Mouse (Mus musculus) MEL (cell line): ENCODE measurements around the gene Brpf3.

ENCODE experiments used
- CHD1 ChIP-seq: IDR thresholded peaks from 2 replicates; pipeline ENCODE4 v1.6.1; 2012; ENCODE audit warnings: low read depth, mild to moderate bottlenecking, inconsistent platforms, low read length, improper control_type of control experiment
- CTCF ChIP-seq, 3 experiments: IDR thresholded peaks in 2 of 3; conservative IDR thresholded peaks in 1 of 3; 2 replicates each; pipeline ENCODE4 v1.5.1; 2011 to 2012; ENCODE audit warnings: low read length in 3 of 3, low read depth in 2 of 3, mild to moderate bottlenecking in 2 of 3, improper control_type of control experiment in 1 of 3, inconsistent platforms in 1 of 3, mixed read lengths in 1 of 3, moderate library complexity in 1 of 3; ENCODE audit not compliant: control insufficient read depth in 1 of 3, insufficient read depth in 1 of 3, poor library complexity in 1 of 3, severe bottlenecking in 1 of 3
- ETS1 ChIP-seq: IDR thresholded peaks from 2 replicates; pipeline ENCODE4 v1.6.1; 2012; ENCODE audit warnings: low read depth, mild to moderate bottlenecking, inconsistent platforms, low read length, improper control_type of control experiment, moderate library complexity
- GATA1 ChIP-seq: IDR thresholded peaks from 2 replicates; pipeline ENCODE4 v1.6.1; 2011; ENCODE audit warnings: low read depth, low read length, improper control_type of control experiment
- KAT2A ChIP-seq: conservative IDR thresholded peaks from 2 replicates; pipeline ENCODE4 v1.6.1; 2012; ENCODE audit warnings: low read depth, low read length, improper control_type of control experiment, inconsistent platforms
- MAX ChIP-seq: IDR thresholded peaks from 2 replicates; pipeline ENCODE4 v1.6.1; 2011; ENCODE audit warnings: low read length, improper control_type of control experiment
- MAZ ChIP-seq: IDR thresholded peaks from 2 replicates; pipeline ENCODE4 v1.6.1; 2012; ENCODE audit warnings: low read depth, mild to moderate bottlenecking, inconsistent platforms, low read length, improper control_type of control experiment
- MEF2A ChIP-seq: IDR thresholded peaks from 2 replicates; pipeline ENCODE4 v1.6.1; 2014; ENCODE audit warnings: low read depth, mild to moderate bottlenecking, inconsistent platforms, low read length, improper control_type of control experiment; ENCODE audit not compliant: poor library complexity, insufficient replicate concordance, severe bottlenecking; ENCODE audit errors: extremely low read depth
- MXI1 ChIP-seq: IDR thresholded peaks from 2 replicates; pipeline ENCODE4 v1.6.1; 2011; ENCODE audit warnings: mild to moderate bottlenecking, low read depth, low read length, improper control_type of control experiment
- POLR2A ChIP-seq, 2 experiments: IDR thresholded peaks; 2 replicates each; pipeline ENCODE4 v1.6.1; 2011 to 2012; ENCODE audit warnings: low read length in 2 of 2, mild to moderate bottlenecking in 2 of 2, control low read depth in 1 of 2, improper control_type of control experiment in 1 of 2, low read depth in 1 of 2, moderate library complexity in 1 of 2; ENCODE audit not compliant: control insufficient read depth in 1 of 2, insufficient read depth in 1 of 2, poor library complexity in 1 of 2
- POLR2AphosphoS5 ChIP-seq: IDR thresholded peaks from 2 replicates; pipeline ENCODE4 v1.6.1; 2012; ENCODE audit warnings: low read depth, borderline replicate concordance, mild to moderate bottlenecking, inconsistent platforms, low read length, moderate library complexity, mixed read lengths
- RCOR1 ChIP-seq: IDR thresholded peaks from 2 replicates; pipeline ENCODE4 v1.6.1; 2012; ENCODE audit warnings: low read depth, mild to moderate bottlenecking, inconsistent platforms, low read length, improper control_type of control experiment
- ZC3H11A ChIP-seq: IDR thresholded peaks from 2 replicates; pipeline ENCODE4 v1.6.1; 2012; ENCODE audit warnings: low read depth, mild to moderate bottlenecking, inconsistent platforms, low read length, improper control_type of control experiment
- ZKSCAN1 ChIP-seq: IDR thresholded peaks from 2 replicates; pipeline ENCODE4 v1.6.1; 2012; ENCODE audit warnings: low read depth, mild to moderate bottlenecking, inconsistent platforms, low read length, improper control_type of control experiment, moderate library complexity

- TF ChIP-seq ZKSCAN1: no peak
- no peak for TF ChIP-seq POLR2A (IDR thresholded peaks at IDR 0.05; ENCODE audit: control insufficient read depth in 1 of 2, insufficient read depth in 1 of 2, low read depth in 1 of 2, low read length in 2 of 2, poor library complexity in 1 of 2)
- no peak for TF ChIP-seq MEF2A
- no peak for TF ChIP-seq CTCF (IDR thresholded peaks at IDR 0.05 in 2 of 3, conservative IDR thresholded peaks at IDR 0.05 in 1 of 3; ENCODE audit: control insufficient read depth in 1 of 3, insufficient read depth in 1 of 3, low read depth in 2 of 3, low read length in 3 of 3, poor library complexity in 1 of 3, severe bottlenecking in 1 of 3)
- TF ChIP-seq ETS1: no peak
- no peak for TF ChIP-seq CHD1
- no peak for TF ChIP-seq MAX
- TF ChIP-seq MXI1: no peak
- no peak for TF ChIP-seq MAZ
- TF ChIP-seq ZC3H11A: no peak
- no peak for TF ChIP-seq RCOR1
- no peak for TF ChIP-seq KAT2A
- TF ChIP-seq GATA1: no peak
- no peak for TF ChIP-seq POLR2AphosphoS5
Observed at GRCm38 (mm10) chr17:28837840-28838239, 37.0 kb downstream of the Brpf3 start.
